Mouse (Mus musculus): ENCODE measurements around the gene Cib4.

- no peak for TF ChIP-seq CTCF (IDR thresholded peaks at IDR 0.05; ENCODE audit: low read depth)
- TF ChIP-seq EP300 (IDR thresholded peaks at IDR 0.05; ENCODE audit: low read depth), result no peak
These were observed at the start of gene Cib4 for GRCm38 (mm10) chr5:30545698-30546097.
